Mouse (Mus musculus) heart, postnatal 36 days (tissue): ENCODE results near the gene Sardh. TPM values are rescaled to one million over a fixed set of nuclear protein-coding genes. Genes with fewer than 3 reads are reported as not detected.
A peak's percentile ranks its signal among the peaks of the same experiment; 100 is the strongest.

Experiments
- DNase-seq, 2 experiments: peaks; one replicate each; pipeline ENCODE4 v3.0.0; 2021 to 2022
- intact Hi-C: fragments of 180-260 bp; cut with DNase I; formaldehyde crosslinking; loops from one replicate; pipeline ENCODE4 v1.15.1; 2025
- total RNA-seq, 2 experiments: library from RNA; stranded (reverse); gene quantifications; 2 replicates each; pipeline ENCODE4 v1.2.3; 2021

The Sardh gene
- total RNA-seq, 2 experiments from 2014 or later, result 4.8 to 7.1 TPM

GRCm38 (mm10) chr2:27229481-27230105, 18.5 kb downstream of the Sardh start:
- intact Hi-C loops, result loop anchor here (2.0 to 10.0 kb wide), 3 partner anchors 103 to 585 kb away; partner anchors contain the start of genes Stkld1 and Surf4
- no peak for DNase-seq

GRCm38 (mm10) chr2:27228809-27229480, 19.2 kb downstream of the Sardh start:
- intact Hi-C loops, result loop anchor here (2.0 kb wide), 1 partner anchor 102 kb away; no protein-coding TSS in a partner anchor
- no peak for DNase-seq

- DNase-seq, result no peak
- intact Hi-C loops, result no loop called here
These were observed 21.6 kb downstream of the Sardh start for GRCm38 (mm10) chr2:27226572-27226971.

- no peak for DNase-seq
- intact Hi-C loops, result no loop called here
These were observed 25.1 kb downstream of the Sardh start for GRCm38 (mm10) chr2:27223012-27223421.

- no peak for DNase-seq
- intact Hi-C loops, result no loop called here
These were observed 29.6 kb downstream of the Sardh start for GRCm38 (mm10) chr2:27218569-27218968.

- intact Hi-C loops, result no loop called here
- no peak for DNase-seq
These were observed 30.0 kb downstream of the Sardh start for GRCm38 (mm10) chr2:27218121-27218544.

- no peak for DNase-seq
- intact Hi-C loops, result no loop called here
These were observed 32.6 kb downstream of the Sardh start for GRCm38 (mm10) chr2:27215537-27215936.

- intact Hi-C loops, result no loop called here
- DNase-seq, result peak in 1 of 2 experiments; percentile 51
These were observed 35.9 kb downstream of the Sardh start for GRCm38 (mm10) chr2:27211966-27212893.

GRCm38 (mm10) chr2:27210676-27211210, 37.4 kb downstream of the Sardh start:
- intact Hi-C loops, result no loop called here
- DNase-seq, result no peak

GRCm38 (mm10) chr2:27210255-27210654, 37.9 kb downstream of the Sardh start:
- peak; percentile 64 to 71 for DNase-seq
- intact Hi-C loops, result no loop called here

- DNase-seq, result peak; percentile 39 to 57
- intact Hi-C loops, result no loop called here
These were observed 38.3 kb downstream of the Sardh start for GRCm38 (mm10) chr2:27209816-27210215.

GRCm38 (mm10) chr2:27209370-27209769, 38.8 kb downstream of the Sardh start:
- intact Hi-C loops, result no loop called here
- DNase-seq, result no peak

- DNase-seq, result peak; percentile 68 to 77
- intact Hi-C loops, result no loop called here
These were observed 41.0 kb downstream of the Sardh start for GRCm38 (mm10) chr2:27207126-27207525.

- intact Hi-C loops, result no loop called here
- DNase-seq, result peak; percentile 72 to 82
These were observed 41.9 kb downstream of the Sardh start for GRCm38 (mm10) chr2:27206128-27206797.

- intact Hi-C loops, result no loop called here
These were observed 42.5 kb downstream of the Sardh start for GRCm38 (mm10) chr2:27205666-27206065.

GRCm38 (mm10) chr2:27200586-27200985, 47.6 kb downstream of the Sardh start:
- intact Hi-C loops, result no loop called here
- no peak for DNase-seq

More at GRCm38 (mm10) chr2:27205666-27206065, 42.5 kb downstream of the Sardh start:
- peak; percentile 28 to 56 for DNase-seq

GRCm38 (mm10) chr2:27198551-27199246, 49.4 kb downstream of the Sardh start:
- intact Hi-C loops, result no loop called here

GRCm38 (mm10) chr2:27189994-27190393, 58.1 kb downstream of the Sardh start:
- intact Hi-C loops, result no loop called here
- no peak for DNase-seq

More at GRCm38 (mm10) chr2:27198551-27199246, 49.4 kb downstream of the Sardh start:
- DNase-seq, result peak in 1 of 2 experiments; percentile 30

GRCm38 (mm10) chr2:27187531-27187930, 60.6 kb downstream of the Sardh start:
- no peak for DNase-seq
- intact Hi-C loops, result no loop called here
